Mouse (Mus musculus) layer of hippocampus, adult 2 months (tissue): ENCODE results near the gene H2afy. TPM values are rescaled to one million over a fixed set of nuclear protein-coding genes. Genes with fewer than 3 reads are reported as not detected.

Experiments
- DNase-seq, 2 experiments: peaks; one replicate each; pipeline ENCODE4 v3.0.0; 2022; ENCODE audit warnings: low spot score in 2 of 2
- H3K27ac ChIP-seq: fragments of 200-600 bp; 2 replicates; pipeline ENCODE4 v1.8.1; 2022
- H3K4me3 ChIP-seq: fragments of 200-600 bp; 2 replicates; pipeline ENCODE4 v1.8.1; 2022; ENCODE audit warnings: mild to moderate bottlenecking
- CTCF ChIP-seq: fragments of 200-600 bp; conservative IDR thresholded peaks from 2 replicates; pipeline ENCODE4 v1.8.1; 2022; ENCODE audit warnings: antibody characterized with exemption, mild to moderate bottlenecking, moderate library complexity
- total RNA-seq, 2 experiments: library from RNA; stranded (reverse); gene quantifications; 2 replicates each; pipeline ENCODE4 v1.2.3; 2021

H2afy gene
- total RNA-seq, 2 experiments from 2014 or later: 118 to 122 TPM

DNA sequence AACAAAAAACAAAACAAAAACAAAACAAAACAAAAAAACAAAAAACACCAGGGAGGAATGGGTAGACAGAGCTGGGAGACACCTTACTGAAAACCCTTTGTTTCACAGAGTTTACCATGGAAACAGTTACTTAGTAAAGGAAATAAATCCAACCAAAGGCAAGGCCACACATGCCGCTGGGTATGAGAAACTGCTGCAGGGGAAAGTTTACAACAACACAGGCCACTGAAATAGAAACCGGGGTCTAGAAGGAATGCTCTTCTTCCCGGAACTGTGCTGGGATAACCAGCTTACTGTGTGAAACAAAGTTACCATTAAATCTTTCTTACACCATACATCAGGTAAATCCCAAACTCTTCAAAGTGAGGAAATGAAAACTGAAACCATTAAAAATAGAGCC is 20.3 kb downstream of the H2afy start:
- no peak for DNase-seq
- Histone ChIP-seq H3K4me3 (no peak overlapping the region), H3K27ac (peak overlapping the region; percentile 32; the same call in 1 of the 2 replicates)
- no peak for TF ChIP-seq CTCF

DNA sequence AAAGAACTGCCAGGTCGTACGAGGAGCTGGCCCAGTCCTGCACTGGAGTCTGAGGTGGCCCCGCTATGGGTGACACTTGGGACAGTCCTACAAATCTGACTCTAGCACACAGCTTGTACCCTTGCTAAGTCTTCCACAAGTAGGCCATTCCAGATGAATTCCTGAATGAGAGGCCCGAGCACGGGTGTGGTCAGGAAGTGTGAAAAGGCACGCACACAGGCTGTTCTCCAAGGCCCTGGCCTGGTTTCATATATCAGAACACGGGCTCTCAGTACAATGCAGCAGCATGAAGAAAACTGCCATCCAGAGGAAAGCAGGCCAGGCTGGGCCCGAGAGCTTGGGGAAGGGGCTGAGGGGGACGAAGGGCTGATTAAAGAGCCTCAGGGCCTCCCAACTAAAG is 20.8 kb downstream of the H2afy start:
- DNase-seq: no peak
- H3K4me3 ChIP-seq: no peak overlapping the region
- TF ChIP-seq CTCF: no peak
- peak overlapping the region; percentile 32; the same call in 1 of the 2 replicates for H3K27ac ChIP-seq

GRCm38 (mm10) chr13:56113431-56114248 is 22.5 kb downstream of the H2afy start:
- Histone ChIP-seq H3K4me3 (no peak overlapping the region; the same call in 1 of the 2 replicates), H3K27ac (peak overlapping the region; percentile 82)
- TF ChIP-seq CTCF: no peak
- DNase-seq: no peak

DNA sequence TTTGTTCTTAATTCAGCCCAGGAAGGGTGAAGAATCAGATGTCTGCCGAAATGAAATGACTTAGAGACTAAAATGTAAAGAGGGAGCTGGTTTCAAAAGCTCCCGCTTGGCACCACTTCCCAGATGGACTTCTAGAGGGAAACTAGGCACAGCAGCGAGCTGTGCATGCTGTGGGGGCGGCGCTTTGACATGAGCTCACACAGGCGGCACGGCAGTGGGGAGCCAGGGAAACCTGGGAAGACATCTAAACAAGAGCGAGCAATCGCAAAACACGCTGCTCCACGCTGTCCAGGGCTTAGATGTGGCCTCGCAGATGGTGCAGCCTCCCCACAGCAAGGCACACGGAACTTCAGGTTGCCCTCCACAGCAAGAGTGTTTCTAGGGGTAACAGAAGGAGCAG is 23.2 kb downstream of the H2afy start:
- peak; percentile 42 to 52 for DNase-seq
- TF ChIP-seq CTCF: no peak
- Histone ChIP-seq H3K4me3 (no peak overlapping the region; the same call in 1 of the 2 replicates), H3K27ac (peak overlapping the region; percentile 82)

- no peak for DNase-seq
- no peak overlapping the region; the same call in 1 of the 2 replicates for H3K4me3 ChIP-seq
- H3K27ac ChIP-seq: peak overlapping the region; percentile 82
- TF ChIP-seq CTCF: peak; percentile 37
These were observed 23.7 kb downstream of the H2afy start for GRCm38 (mm10) chr13:56112496-56112895.

- Histone ChIP-seq H3K4me3 (no peak overlapping the region), H3K27ac (no peak overlapping the region)
- no peak for DNase-seq
- TF ChIP-seq CTCF: no peak
These were observed 24.6 kb downstream of the H2afy start for GRCm38 (mm10) chr13:56111601-56112000.

GRCm38 (mm10) chr13:56110694-56111531 is 25.2 kb downstream of the H2afy start:
- no peak for DNase-seq
- H3K4me3 ChIP-seq: no peak overlapping the region
- H3K27ac ChIP-seq: peak overlapping the region; percentile 36; the same call in 1 of the 2 replicates
- no peak for TF ChIP-seq CTCF

GRCm38 (mm10) chr13:56109703-56110102 is 26.5 kb downstream of the H2afy start:
- Histone ChIP-seq H3K27ac (no peak overlapping the region), H3K4me3 (no peak overlapping the region)
- no peak for DNase-seq
- no peak for TF ChIP-seq CTCF

- no peak overlapping the region for H3K27ac ChIP-seq
- no peak for TF ChIP-seq CTCF
- H3K4me3 ChIP-seq: no peak overlapping the region
- DNase-seq: no peak
These were observed 27.2 kb downstream of the H2afy start for GRCm38 (mm10) chr13:56108849-56109519.

- peak; percentile 20; the same call in 1 of the 2 replicates for TF ChIP-seq CTCF
- Histone ChIP-seq H3K27ac (peak overlapping the region; percentile 86), H3K4me3 (no peak overlapping the region)
- DNase-seq: no peak
These were observed 31.2 kb downstream of the H2afy start for GRCm38 (mm10) chr13:56104971-56105391.

DNA sequence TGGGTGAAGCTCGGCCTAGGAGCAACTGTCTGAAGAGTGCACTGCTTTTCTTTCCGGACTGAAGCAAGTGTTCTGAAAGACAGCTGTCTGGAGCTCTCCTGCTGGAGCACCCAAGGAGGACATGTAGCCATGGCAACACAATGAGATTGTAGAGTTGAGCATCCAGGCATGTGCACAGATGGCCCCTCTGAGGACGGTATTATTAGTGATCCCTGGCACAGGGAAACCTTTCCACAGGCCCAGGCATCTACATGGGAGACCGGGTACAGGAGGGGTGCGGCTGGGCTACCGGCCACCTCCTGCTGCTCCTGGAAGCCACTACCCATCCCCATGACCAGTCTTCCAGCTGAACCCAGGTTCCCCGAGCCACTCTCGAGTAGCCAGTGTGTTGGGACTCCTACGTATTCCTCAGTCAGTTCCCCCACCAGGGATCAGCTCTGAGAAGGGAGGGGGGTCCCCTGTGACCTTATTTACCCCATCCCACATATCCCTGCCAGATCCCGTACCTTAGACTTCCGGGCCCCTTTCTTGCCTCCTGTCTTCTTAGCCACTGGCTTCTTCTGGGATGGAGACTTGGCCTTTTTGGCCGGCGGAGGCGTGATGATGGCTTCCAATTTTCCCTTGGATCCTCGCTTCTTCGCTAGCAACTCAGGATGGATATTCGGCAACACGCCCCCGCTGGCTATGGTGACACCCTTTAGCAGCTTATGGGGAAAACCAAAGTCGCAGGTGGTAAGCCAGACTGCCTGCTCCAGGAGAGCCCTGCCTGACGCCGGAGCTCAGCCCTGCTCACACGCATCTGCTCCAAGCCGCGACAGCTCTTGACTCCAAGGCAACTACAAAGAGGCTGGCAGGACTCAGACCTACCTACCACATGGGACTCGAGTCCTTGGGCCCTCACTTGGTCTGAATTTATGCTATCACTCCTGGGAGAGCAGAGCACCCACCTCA is 32.1 kb downstream of the H2afy start:
- H3K27ac ChIP-seq: peak overlapping the region; percentile 86
- TF ChIP-seq CTCF: no peak
- DNase-seq: peak; percentile 53 to 66
- no peak overlapping the region for H3K4me3 ChIP-seq

- no peak overlapping the region for H3K27ac ChIP-seq
- TF ChIP-seq CTCF: no peak
- DNase-seq: no peak
- no peak overlapping the region for H3K4me3 ChIP-seq
These were observed 34.0 kb downstream of the H2afy start for GRCm38 (mm10) chr13:56102160-56102559.
